Mouse (Mus musculus) heart, embryonic 15.5 days (tissue): Measurements from ENCODE around the gene Rgl2. TPM values are rescaled to one million over a fixed set of nuclear protein-coding genes. Genes with fewer than 3 reads are reported as not detected.

Experiments used
- ATAC-seq: fragments of 200-750 bp; cut with Nextera tagmentation; replicated peaks from 2 replicates; pipeline ENCODE4 v1.8.0; 2017; ENCODE audit warnings: low read depth, moderate TSS enrichment; ENCODE audit not compliant: insufficient number of reproducible peaks, insufficient read depth, low FRiP score
- H3K27ac ChIP-seq: fragments of 300-500 bp; sonication (generic); 2 replicates; pipeline ENCODE4 v1.5.1; 2015; ENCODE audit warnings: mild to moderate bottlenecking, inconsistent platforms
- H3K27me3 ChIP-seq: fragments of 300-500 bp; sonication (generic); 2 replicates; pipeline ENCODE4 v1.6.1; 2015; ENCODE audit warnings: inconsistent platforms
- H3K36me3 ChIP-seq: fragments of 300-500 bp; sonication (generic); 2 replicates; pipeline ENCODE4 v1.6.1; 2015; ENCODE audit warnings: mild to moderate bottlenecking, inconsistent platforms
- H3K4me1 ChIP-seq: fragments of 300-500 bp; sonication (generic); replicated peaks from 2 replicates; pipeline ENCODE4 v1.6.1; 2015; ENCODE audit warnings: inconsistent platforms
- H3K4me2 ChIP-seq: fragments of 300-500 bp; sonication (generic); 2 replicates; pipeline ENCODE4 v1.6.1; 2015; ENCODE audit warnings: inconsistent platforms, mild to moderate bottlenecking, moderate library complexity
- H3K4me3 ChIP-seq: fragments of 300-500 bp; sonication (generic); 2 replicates; pipeline ENCODE4 v1.5.1; 2015; ENCODE audit warnings: mild to moderate bottlenecking, inconsistent platforms
- H3K9ac ChIP-seq: fragments of 300-500 bp; sonication (generic); 2 replicates; pipeline ENCODE4 v1.6.1; 2015; ENCODE audit warnings: mild to moderate bottlenecking, inconsistent platforms
- H3K9me3 ChIP-seq: fragments of 300-500 bp; sonication (generic); replicated peaks from 2 replicates; pipeline ENCODE4 v1.6.1; 2016; ENCODE audit warnings: inconsistent platforms
- WGBS: fragments of 180-500 bp; shearing (Covaris S2); methylation state at CpG from one replicate; pipeline ENCODE4 v1.1.7; 2015; ENCODE audit warnings: mixed read lengths; 5-methylcytosine and 5-hydroxymethylcytosine counted together
- polyA plus RNA-seq: library from polyadenylated mRNA; unstranded; fragments of >200 nt; fragmentation: Nextera tagmentation; extraction: Ambion mirVana; gene quantifications from 2 replicates; pipeline ENCODE4 v1.2.1, GENCODE M21; 2015

Gene Rgl2
- polyA plus RNA-seq, 1 experiment from 2014 or later = 34.7 TPM

DNA sequence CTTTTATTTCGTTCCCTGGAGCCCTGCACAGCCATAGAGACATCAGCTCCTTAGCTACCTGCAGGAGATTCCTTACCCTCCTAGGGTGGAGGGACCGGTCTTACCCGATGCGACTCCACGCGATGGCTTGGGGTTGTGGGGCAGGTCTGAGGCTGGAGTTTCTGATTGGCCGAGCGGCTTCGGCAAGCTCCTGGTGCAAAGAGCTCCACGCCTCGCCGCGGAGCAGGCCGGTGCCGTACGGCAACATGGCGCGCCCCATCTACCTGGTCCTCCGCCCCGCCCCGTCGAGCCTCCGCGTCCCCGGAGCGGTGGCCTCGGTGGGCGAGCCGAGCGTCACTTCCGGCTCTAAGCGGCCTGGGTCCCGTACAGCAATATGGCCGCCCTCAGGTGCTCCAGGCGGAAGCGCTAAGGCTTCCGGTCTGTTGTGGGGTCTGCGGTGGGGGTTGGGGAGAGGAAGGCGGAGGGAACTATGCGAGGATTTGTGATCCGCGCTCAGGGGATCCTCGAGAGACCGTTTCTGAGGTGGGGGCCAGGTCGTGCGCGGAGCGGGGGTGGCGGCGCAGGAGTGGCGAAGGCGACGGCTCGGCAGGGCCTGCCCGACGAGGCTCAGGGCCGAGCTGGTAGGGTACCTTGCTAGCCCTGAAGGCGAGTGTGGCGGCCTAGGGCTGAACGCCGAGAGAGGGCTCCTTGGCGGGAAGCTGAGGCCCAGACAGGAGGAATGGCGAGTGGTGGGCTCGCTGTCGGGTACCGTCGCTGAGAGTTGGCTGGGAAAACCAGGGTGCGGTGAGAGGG lies 20.1 kb upstream of the Rgl2 start, which contains the start of gene Daxx:
Daxx (plus strand) TSS at position 338 of the 792 bp plus-strand sequence.
- WGBS = under 1% methylated on average over 68 of the region's 68 CpGs
- peak within 1 kb of the TSS; percentile 91 for H3K9ac ChIP-seq
- peak; percentile 97 for ATAC-seq

DNA sequence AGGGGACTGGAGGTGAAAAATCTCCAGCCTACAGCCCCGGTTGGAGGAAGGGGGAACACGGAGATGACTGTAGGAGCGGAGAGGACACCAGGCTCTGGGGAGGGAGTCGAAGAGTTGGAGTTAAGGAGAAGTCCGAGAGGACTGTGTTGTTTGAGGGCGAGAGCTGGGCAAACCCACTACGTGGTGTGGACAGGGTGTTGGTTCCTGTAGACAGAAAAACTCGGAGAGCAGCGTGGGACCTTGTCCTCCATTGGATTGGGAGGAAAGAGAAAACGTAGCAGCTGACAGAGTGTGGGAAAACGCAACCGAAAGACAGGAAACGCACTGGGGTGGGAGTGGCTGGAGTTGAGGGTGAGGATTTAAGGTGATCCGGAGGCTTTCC lies 19.5 kb upstream of the Rgl2 start:
- Histone ChIP-seq H3K4me3 (peak overlapping the region; percentile 88), H3K36me3 (peaks cover 36% of the 10 kb centered on the region), H3K4me2 (peak overlapping the region; percentile 99), H3K9me3 (no peaks in the 10 kb centered on the region), H3K27me3 (no peaks in the 10 kb centered on the region), H3K27ac (peak overlapping the region; percentile 93), H3K9ac (peak overlapping the region; percentile 91), H3K4me1 (peaks cover 25% of the 10 kb centered on the region)
- no peak for ATAC-seq
- under 1% methylated on average over 14 of the region's 14 CpGs for WGBS

More for the DNA sequence above, 20.1 kb upstream of the Rgl2 start, which contains the start of gene Daxx:
- Histone ChIP-seq H3K9me3 (no peaks in the 10 kb centered on the region), H3K27ac (peak within 1 kb of the TSS; percentile 93), H3K4me1 (peaks cover 23% of the 10 kb centered on the region), H3K27me3 (no peaks in the 10 kb centered on the region), H3K4me3 (peak within 1 kb of the TSS; percentile 88), H3K36me3 (peaks cover 31% of the 10 kb centered on the region), H3K4me2 (peak within 1 kb of the TSS; percentile 99)

DNA sequence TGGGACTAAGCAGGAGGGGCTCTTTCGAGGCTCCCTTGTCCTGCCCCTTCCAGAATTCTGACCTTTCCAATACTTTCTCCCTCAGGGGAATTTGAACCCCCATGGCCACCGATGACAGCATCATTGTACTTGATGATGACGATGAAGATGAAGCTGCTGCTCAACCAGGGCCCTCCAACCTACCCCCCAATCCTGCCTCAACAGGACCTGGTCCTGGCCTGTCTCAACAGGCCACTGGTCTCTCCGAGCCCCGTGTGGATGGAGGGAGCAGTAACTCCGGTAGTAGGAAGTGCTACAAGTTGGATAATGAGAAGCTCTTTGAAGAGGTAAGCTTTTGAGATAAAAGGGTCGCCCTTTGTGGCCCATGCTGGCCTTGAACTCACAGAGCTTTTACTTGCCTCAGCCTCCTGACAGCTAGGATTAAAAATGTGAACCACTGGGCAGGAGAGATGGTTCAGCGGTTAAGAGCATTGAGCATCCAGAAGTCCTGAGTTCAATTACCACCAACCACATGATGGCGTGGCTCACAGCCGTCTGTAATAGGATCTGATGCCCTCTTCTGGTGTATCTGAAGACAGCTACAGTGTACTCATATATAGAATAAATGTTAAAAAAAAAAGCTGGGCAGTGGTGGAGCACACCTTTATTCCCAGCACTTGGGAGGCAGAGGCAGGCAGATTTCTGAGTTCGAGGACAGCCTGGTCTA lies 18.8 kb upstream of the Rgl2 start:
- ATAC-seq = no peak
- Histone ChIP-seq H3K4me1 (peaks cover 31% of the 10 kb centered on the region), H3K27ac (peak overlapping the region; percentile 93), H3K9me3 (no peaks in the 10 kb centered on the region), H3K27me3 (no peaks in the 10 kb centered on the region), H3K9ac (peak overlapping the region; percentile 91), H3K4me3 (peak overlapping the region; percentile 88), H3K4me2 (peak overlapping the region; percentile 99), H3K36me3 (peaks cover 39% of the 10 kb centered on the region)
- WGBS = 37% methylated on average over 11 of the region's 11 CpGs

DNA sequence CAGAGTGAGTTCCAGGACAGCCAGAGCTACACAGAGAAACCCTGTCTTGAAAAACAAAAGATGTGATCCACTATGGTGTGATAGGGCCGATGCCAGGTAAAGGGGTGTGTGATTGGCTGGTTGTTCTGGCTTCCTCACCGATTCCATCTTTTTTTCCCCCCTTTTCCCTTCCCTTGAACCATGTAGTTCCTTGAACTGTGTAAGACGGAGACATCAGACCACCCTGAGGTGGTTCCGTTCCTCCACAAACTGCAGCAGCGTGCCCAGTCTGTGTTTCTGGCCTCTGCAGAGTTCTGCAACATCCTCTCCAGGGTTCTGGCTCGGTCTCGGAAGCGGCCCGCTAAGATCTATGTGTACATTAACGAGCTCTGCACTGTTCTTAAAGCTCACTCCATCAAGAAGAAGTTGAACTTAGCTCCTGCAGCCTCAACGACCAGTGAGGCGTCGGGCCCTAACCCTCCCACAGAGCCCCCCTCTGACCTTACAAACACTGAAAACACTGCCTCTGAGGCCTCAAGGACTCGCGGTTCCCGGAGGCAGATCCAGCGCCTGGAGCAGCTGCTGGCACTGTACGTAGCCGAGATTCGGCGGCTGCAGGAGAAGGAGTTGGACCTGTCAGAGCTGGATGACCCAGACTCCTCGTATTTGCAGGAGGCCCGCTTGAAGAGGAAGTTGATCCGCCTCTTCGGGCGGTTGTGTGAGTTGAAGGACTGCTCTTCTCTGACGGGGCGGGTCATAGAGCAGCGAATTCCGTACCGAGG lies 18.1 kb upstream of the Rgl2 start:
- Histone ChIP-seq H3K9ac (no peak overlapping the region), H3K36me3 (peaks cover 39% of the 10 kb centered on the region), H3K27ac (no peak overlapping the region), H3K27me3 (no peaks in the 10 kb centered on the region), H3K9me3 (no peaks in the 10 kb centered on the region), H3K4me3 (no peak overlapping the region), H3K4me1 (peaks cover 32% of the 10 kb centered on the region), H3K4me2 (no peak overlapping the region)
- 89% methylated on average over 31 of the region's 31 CpGs for WGBS
- ATAC-seq = no peak

DNA sequence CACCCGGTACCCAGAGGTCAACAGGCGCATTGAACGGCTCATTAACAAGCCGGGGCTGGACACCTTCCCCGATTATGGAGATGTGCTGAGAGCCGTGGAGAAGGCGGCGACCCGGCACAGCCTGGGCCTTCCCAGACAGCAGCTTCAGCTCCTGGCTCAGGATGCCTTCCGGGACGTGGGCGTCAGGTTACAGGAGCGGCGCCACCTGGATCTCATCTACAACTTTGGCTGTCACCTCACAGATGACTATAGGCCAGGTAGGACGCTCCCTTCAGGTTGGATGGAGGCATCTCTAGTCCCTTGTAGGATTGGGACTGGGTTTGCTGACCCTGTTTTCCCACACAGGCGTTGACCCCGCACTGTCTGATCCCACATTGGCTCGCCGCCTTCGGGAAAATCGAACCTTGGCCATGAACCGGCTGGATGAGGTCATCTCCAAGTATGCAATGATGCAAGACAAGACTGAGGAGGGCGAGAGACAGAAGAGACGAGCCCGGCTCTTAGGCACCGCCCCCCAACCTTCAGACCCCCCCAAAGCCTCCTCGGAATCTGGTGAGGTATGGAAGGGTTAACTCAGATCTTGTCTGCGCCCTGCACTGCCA lies 17.4 kb upstream of the Rgl2 start:
- Histone ChIP-seq H3K9me3 (no peaks in the 10 kb centered on the region), H3K9ac (no peak overlapping the region), H3K4me1 (peaks cover 36% of the 10 kb centered on the region), H3K36me3 (peaks cover 39% of the 10 kb centered on the region), H3K27me3 (no peaks in the 10 kb centered on the region), H3K4me2 (no peak overlapping the region), H3K27ac (no peak overlapping the region), H3K4me3 (no peak overlapping the region)
- WGBS = 88% methylated on average over 28 of the region's 28 CpGs
- no peak for ATAC-seq

DNA sequence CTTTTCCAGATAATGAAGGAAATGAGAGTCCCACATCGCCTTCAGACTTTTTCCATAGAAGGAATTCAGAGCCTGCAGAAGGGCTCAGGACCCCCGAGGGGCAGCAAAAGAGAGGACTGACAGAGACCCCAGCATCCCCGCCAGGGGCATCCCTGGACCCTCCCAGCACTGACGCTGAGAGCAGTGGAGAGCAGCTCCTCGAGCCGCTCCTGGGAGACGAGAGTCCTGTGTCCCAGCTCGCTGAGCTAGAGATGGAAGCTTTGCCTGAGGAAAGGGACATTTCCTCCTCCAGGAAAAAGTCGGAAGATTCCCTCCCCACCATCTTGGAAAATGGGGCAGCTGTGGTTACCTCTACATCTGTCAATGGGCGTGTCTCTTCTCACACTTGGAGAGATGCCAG lies 16.1 kb upstream of the Rgl2 start:
- Histone ChIP-seq H3K27me3 (no peaks in the 10 kb centered on the region), H3K27ac (no peak overlapping the region), H3K4me2 (no peak overlapping the region), H3K9me3 (no peaks in the 10 kb centered on the region), H3K36me3 (peaks cover 39% of the 10 kb centered on the region), H3K4me3 (no peak overlapping the region), H3K4me1 (peaks cover 36% of the 10 kb centered on the region), H3K9ac (no peak overlapping the region)
- ATAC-seq = no peak
- 87% methylated on average over 10 of the region's 10 CpGs for WGBS

DNA sequence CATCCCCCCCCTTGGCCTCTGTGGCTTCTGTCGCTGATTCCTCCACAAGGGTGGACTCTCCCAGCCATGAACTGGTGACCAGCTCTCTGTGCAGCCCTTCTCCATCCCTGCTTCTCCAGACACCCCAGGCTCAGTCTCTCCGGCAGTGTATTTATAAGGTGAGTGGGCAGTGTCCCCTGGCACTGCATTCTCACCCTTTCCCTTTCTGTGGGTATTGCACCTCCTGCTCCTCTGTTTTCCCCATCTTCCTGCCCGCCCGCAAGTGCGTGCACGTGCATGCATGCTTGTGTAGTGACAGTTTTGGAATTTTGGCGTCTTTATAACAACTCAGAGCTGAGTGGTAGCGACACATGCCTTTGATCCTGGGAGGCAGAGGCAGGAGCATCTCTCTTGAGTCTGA lies 15.4 kb upstream of the Rgl2 start:
- peaks cover 39% of the 10 kb centered on the region for H3K36me3 ChIP-seq
- H3K4me1 ChIP-seq = peaks cover 39% of the 10 kb centered on the region
- 95% methylated on average over 8 of the region's 8 CpGs for WGBS
- H3K4me3 ChIP-seq = no peak overlapping the region
- no peak for ATAC-seq
- no peak overlapping the region for H3K4me2 ChIP-seq
- no peak overlapping the region for H3K27ac ChIP-seq
- no peak overlapping the region for H3K9ac ChIP-seq
- no peaks in the 10 kb centered on the region for H3K9me3 ChIP-seq
- no peaks in the 10 kb centered on the region for H3K27me3 ChIP-seq

DNA sequence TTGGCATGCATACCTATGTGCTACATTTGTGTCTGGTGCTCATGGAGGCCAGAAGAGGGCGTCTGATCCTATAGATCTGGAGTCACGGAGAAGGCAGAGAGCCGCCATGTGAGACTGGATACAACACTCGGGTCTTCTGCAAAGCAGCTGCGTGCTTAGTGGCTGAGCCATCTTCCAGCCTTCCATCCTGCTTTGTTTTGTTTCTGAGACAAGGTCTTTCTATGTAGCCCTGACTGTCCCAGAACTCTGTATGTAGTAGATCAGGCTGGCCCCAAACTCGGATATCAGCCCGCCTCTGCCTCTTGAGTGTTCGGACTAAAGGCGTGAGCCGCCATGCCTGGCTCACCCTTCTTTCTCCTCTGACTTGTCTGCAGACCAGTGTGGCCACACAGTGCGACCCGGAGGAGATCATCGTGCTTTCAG lies 14.4 kb upstream of the Rgl2 start:
- Histone ChIP-seq H3K9me3 (no peaks in the 10 kb centered on the region), H3K9ac (no peak overlapping the region), H3K4me1 (peaks cover 42% of the 10 kb centered on the region), H3K27ac (peak overlapping the region; percentile 59; the same call in 1 of the 2 replicates), H3K4me2 (peak overlapping the region; percentile 78; the same call in 1 of the 2 replicates), H3K27me3 (no peaks in the 10 kb centered on the region), H3K36me3 (peaks cover 39% of the 10 kb centered on the region), H3K4me3 (0 out of 2 replicates have a peak overlapping the region, but pooled peaks have one; percentile 66)
- 70% methylated on average over 13 of the region's 13 CpGs for WGBS
- ATAC-seq = no peak

DNA sequence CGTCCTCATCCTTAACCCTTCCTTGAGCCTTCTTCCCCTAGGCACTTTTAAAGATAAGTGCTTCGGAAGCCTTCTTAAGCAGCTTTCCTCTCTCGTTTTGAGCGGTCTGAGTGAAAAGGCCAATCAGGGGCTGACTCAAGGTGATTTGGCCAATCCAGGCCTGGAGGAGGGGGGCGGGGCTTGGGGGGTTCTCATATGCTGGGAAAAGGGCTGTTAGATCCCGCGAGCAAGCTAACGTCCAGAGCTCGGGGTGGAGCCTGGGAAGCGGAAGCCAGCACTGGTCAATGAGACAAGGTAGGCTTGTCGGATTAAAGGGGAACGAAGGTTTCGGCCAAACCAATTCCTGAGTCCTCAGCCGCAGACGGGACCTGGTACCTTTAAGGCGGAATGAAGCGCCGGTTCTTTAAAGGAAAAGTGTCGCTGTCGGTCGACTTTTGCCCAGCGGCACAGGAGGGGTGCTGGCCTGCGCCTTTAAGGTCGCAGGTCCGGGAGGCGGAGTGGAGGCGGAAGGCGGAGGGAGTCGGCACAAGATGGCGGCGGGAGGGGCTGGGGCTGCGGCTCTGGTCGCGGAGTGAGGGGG lies 13.6 kb upstream of the Rgl2 start, which contains the start of the genes Tapbp and Zbtb22:
Tapbp (plus strand) TSS at position 229 of the 580 bp plus-strand sequence.
Zbtb22 (plus strand) TSS at position 234 of the 580 bp plus-strand sequence.
- WGBS = 0% methylated on average over 28 of the region's 34 CpGs

DNA sequence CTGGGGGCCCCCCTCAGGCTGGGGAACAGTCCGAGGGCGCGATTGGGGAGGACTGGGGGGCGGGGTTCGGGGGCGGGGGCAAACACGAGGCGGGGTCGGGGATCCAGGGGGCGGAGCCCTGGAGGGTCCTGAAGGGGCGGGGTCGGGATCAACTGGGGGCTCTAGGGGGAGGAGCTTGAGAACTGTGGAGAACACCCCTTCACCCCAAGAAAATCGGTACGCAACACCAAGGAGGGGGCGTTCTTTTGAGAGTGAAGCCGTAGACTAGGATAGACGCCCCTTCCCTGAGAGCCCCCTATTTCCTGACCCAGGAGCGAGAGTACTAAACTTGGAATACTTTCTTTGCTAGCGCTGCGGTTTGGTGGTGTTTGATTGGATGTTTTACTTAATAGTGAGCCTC lies 13.0 kb upstream of the Rgl2 start:
- Histone ChIP-seq H3K27me3 (no peaks in the 10 kb centered on the region), H3K4me2 (peak overlapping the region; percentile 78), H3K9me3 (no peaks in the 10 kb centered on the region), H3K4me1 (peaks cover 44% of the 10 kb centered on the region), H3K36me3 (peaks cover 35% of the 10 kb centered on the region), H3K9ac (peak overlapping the region; percentile 57), H3K4me3 (peak overlapping the region; percentile 66), H3K27ac (peak overlapping the region; percentile 85)
- peak; percentile 8 for ATAC-seq
- WGBS = 1% methylated on average over 9 of the region's 20 CpGs

More for the DNA sequence above, 13.6 kb upstream of the Rgl2 start, which contains the start of the genes Tapbp and Zbtb22:
- Histone ChIP-seq H3K27me3 (no peaks in the 10 kb centered on the region), H3K4me3 (peak within 1 kb of the TSS; percentile 66), H3K36me3 (peaks cover 39% of the 10 kb centered on the region), H3K4me1 (peaks cover 41% of the 10 kb centered on the region), H3K9me3 (no peaks in the 10 kb centered on the region), H3K27ac (peak within 1 kb of the TSS; percentile 85), H3K4me2 (peak within 1 kb of the TSS; percentile 78), H3K9ac (peak within 1 kb of the TSS; percentile 57)
- ATAC-seq = peak; percentile 90
